Mouse (Mus musculus): ENCODE measurements around the gene Tshz3. TPM values are rescaled to one million over a fixed set of nuclear protein-coding genes. Genes with fewer than 3 reads are reported as not detected.

Tshz3 gene
- polyA plus RNA-seq, 1 experiment = 1.5 TPM

DNA sequence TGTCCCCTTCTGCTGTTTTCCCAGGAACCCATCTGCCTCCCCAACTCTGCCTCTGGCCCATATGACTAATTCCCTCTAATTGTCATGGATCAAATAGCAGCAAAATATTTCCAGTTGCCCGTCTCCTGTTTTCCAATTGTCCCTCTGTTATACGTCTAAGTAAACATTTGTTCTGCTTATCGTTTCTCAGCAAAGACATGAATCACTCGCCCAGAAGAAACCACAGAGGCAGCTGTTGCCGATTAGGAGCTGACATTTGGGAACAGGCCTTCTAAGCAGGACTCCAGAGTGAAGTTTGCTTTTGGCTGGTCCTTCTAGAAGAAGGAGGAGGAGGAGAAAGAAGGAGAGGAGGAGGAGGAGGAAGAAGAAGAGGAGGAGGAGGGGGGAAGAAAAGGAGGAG lies 30.2 kb upstream of the Tshz3 start:
- no peaks in the 10 kb centered on the region for H3K4me1 ChIP-seq (ENCODE audit: control insufficient read depth, insufficient read depth, low read length)
- no peak overlapping the region for H3K27ac ChIP-seq (ENCODE audit: insufficient read depth, low read depth, low read length)
- no peak overlapping the region for H3K4me3 ChIP-seq (ENCODE audit: insufficient read depth, low read depth, low read length)
- H3K36me3 ChIP-seq (ENCODE audit: control insufficient read depth, insufficient read depth, low read length) = no peaks in the 10 kb centered on the region
- DNase-seq = no peak
- 28% methylated on average over 5 of the region's 5 CpGs for WGBS
- no peak for TF ChIP-seq CTCF (conservative IDR thresholded peaks at IDR 0.05; ENCODE audit: insufficient read depth, insufficient read length, low read depth, low read length)
- no peak for TF ChIP-seq POLR2A (IDR thresholded peaks at IDR 0.05; ENCODE audit: low read depth, low read length)
- no peaks in the 10 kb centered on the region for H3K27me3 ChIP-seq (replicated peaks; ENCODE audit: control insufficient read depth, insufficient read depth, low read length)

DNA sequence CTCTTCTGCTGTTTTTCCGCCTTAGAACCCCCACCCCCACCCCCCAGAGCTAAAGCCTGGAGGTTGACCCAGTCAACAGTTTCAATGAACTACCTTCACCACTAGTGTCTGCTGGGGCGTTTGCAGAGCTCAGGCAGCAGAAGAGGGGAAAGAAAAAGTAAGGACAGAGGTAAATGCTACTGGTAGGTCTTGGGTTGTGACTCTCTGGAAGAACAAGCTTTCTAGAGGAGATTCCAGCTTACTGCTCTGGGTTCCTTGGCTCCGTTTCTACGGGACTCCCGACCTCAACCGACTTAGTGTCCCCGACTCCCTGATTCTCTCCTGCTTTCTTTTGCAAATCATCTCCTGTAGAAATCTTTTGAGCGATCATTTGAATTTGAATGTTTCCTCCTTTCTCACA lies 19.9 kb upstream of the Tshz3 start:
- DNase-seq = no peak
- TF ChIP-seq CTCF (conservative IDR thresholded peaks at IDR 0.05; ENCODE audit: insufficient read depth, insufficient read length, low read depth, low read length) (no peak), POLR2A (IDR thresholded peaks at IDR 0.05; ENCODE audit: low read depth, low read length) (no peak)
- H3K4me3 ChIP-seq (ENCODE audit: insufficient read depth, low read depth, low read length) = no peak overlapping the region
- H3K27me3 ChIP-seq (replicated peaks; ENCODE audit: control insufficient read depth, insufficient read depth, low read length) = no peaks in the 10 kb centered on the region; the same call in 1 of the 2 replicates
- H3K27ac ChIP-seq (ENCODE audit: insufficient read depth, low read depth, low read length) = no peak overlapping the region
- no peaks in the 10 kb centered on the region for H3K36me3 ChIP-seq (ENCODE audit: control insufficient read depth, insufficient read depth, low read length)
- H3K4me1 ChIP-seq (ENCODE audit: control insufficient read depth, insufficient read depth, low read length) = no peaks in the 10 kb centered on the region
- WGBS = 38% methylated on average over 8 of the region's 8 CpGs

DNA sequence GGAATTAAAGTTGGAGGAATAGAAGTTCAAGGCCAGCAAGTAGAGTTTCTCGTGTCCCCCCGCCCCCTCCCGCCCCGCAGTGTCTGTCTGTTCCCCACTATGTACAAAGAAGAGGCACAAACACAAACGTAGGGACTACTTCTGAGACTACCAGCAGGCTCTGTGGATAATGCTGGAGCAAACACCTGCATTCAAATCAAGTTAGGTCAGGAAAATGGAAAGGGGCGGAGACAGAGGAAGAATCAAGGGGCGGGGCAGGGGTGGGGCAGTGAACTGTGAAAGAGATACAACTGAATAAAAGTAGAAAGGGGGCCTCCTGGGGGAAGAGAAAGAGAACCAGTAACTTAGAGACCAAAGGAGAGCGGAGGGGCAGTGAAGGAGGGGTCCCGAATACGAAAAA lies 19.4 kb upstream of the Tshz3 start:
- Histone ChIP-seq H3K4me1 (ENCODE audit: control insufficient read depth, insufficient read depth, low read length) (no peaks in the 10 kb centered on the region), H3K27ac (ENCODE audit: insufficient read depth, low read depth, low read length) (no peak overlapping the region), H3K4me3 (ENCODE audit: insufficient read depth, low read depth, low read length) (no peak overlapping the region), H3K27me3 (replicated peaks; ENCODE audit: control insufficient read depth, insufficient read depth, low read length) (no peaks in the 10 kb centered on the region; the same call in 1 of the 2 replicates), H3K36me3 (ENCODE audit: control insufficient read depth, insufficient read depth, low read length) (no peaks in the 10 kb centered on the region)
- TF ChIP-seq CTCF (conservative IDR thresholded peaks at IDR 0.05; ENCODE audit: insufficient read depth, insufficient read length, low read depth, low read length) (no peak), POLR2A (IDR thresholded peaks at IDR 0.05; ENCODE audit: low read depth, low read length) (no peak)
- 14% methylated on average over 10 of the region's 10 CpGs for WGBS
- DNase-seq = no peak

DNA sequence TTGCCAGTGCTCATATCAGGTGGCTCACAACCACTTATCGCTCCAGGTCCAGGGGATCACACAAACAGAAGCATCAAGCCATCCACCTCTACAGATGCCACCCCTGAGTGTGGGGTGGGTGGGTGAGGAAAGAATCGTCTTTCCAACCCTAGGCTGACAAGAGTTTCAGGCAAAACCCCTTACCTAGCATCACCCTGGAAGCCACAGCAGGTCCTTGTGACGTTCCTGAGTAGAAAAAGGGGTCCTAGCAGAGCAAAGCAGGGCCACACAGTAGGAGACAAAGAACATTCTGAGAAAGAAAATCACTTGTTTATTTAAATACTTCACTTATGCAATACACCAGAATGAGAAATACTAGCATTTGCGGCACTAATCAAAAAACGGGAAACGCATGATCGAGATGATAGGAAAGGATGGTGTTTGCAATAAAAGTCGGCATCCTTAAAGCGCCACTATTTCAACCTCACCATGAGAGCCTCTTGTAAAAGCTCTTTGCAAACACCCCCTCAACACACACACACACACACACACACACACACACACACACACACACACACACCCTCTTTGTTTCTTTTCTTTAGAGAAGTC lies 18.8 kb upstream of the Tshz3 start:
- Histone ChIP-seq H3K4me3 (ENCODE audit: insufficient read depth, low read depth, low read length) (no peak overlapping the region), H3K27ac (ENCODE audit: insufficient read depth, low read depth, low read length) (no peak overlapping the region), H3K36me3 (ENCODE audit: control insufficient read depth, insufficient read depth, low read length) (no peaks in the 10 kb centered on the region), H3K4me1 (ENCODE audit: control insufficient read depth, insufficient read depth, low read length) (no peaks in the 10 kb centered on the region), H3K27me3 (replicated peaks; ENCODE audit: control insufficient read depth, insufficient read depth, low read length) (no peaks in the 10 kb centered on the region; the same call in 1 of the 2 replicates)
- WGBS = 8% methylated on average over 9 of the region's 9 CpGs
- DNase-seq = no peak
- no peak for TF ChIP-seq CTCF (conservative IDR thresholded peaks at IDR 0.05; ENCODE audit: insufficient read depth, insufficient read length, low read depth, low read length)
- no peak for TF ChIP-seq POLR2A (IDR thresholded peaks at IDR 0.05; ENCODE audit: low read depth, low read length)

DNA sequence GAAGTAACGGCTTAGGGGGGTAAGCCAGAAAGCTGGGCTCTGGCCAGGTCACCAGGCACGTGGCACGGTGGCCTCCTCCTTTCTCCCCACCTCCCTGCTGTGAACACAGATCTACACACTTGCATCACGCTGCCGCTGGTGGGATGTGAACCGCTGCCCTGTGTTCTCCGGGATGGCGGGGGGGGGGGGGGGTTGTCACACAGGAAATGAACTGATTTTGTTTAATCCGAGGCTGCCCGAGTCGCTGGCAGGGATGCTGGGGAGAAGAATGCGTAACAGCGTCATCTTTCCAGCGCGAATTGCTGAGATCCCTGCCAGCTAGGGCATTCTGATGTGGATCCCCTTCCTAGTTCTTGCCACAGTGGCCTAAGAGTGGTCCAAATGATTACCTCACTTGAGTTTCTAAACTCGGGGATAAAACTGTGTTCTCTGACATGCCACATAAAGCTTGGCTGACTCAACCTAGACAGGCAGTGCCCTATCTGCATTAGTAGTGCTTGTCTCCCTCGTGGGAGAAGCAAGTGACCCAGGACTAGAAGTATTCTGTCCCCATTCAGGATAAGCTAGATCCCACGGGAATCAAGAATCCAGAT lies 18.0 kb upstream of the Tshz3 start:
- TF ChIP-seq POLR2A (IDR thresholded peaks at IDR 0.05; ENCODE audit: low read depth, low read length) (no peak), CTCF (conservative IDR thresholded peaks at IDR 0.05; ENCODE audit: insufficient read depth, insufficient read length, low read depth, low read length) (no peak)
- no peaks in the 10 kb centered on the region for H3K36me3 ChIP-seq (ENCODE audit: control insufficient read depth, insufficient read depth, low read length)
- 3% methylated on average over 18 of the region's 18 CpGs for WGBS
- H3K27ac ChIP-seq (ENCODE audit: insufficient read depth, low read depth, low read length) = no peak overlapping the region
- no peaks in the 10 kb centered on the region for H3K27me3 ChIP-seq (replicated peaks; ENCODE audit: control insufficient read depth, insufficient read depth, low read length)
- no peaks in the 10 kb centered on the region for H3K4me1 ChIP-seq (ENCODE audit: control insufficient read depth, insufficient read depth, low read length)
- no peak overlapping the region for H3K4me3 ChIP-seq (ENCODE audit: insufficient read depth, low read depth, low read length)
- no peak for DNase-seq

DNA sequence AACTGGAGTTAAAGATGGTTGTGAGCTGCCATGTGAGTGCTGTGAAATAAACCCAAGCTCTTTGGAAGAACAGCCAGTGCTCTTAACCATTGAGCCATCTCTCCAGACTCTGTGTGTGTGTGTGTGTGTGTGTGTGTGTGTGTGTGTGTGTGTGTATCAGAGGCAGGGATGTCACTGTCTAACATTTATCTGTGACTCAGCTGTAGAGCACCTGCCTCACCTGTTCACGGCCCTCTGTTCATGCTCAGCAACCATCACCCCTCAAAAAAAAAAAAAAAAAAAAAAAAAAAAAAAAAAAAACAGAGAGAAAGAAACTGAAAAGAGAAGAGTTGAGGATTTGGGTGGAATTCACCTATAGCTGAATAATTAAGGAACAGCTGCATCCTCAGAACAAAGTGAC lies 10.4 kb upstream of the Tshz3 start:
- 0 out of 2 replicates have a peak, but pooled peaks cover 1% of the 10 kb centered on the region for H3K27me3 ChIP-seq (replicated peaks; ENCODE audit: control insufficient read depth, insufficient read depth, low read length)
- no peaks in the 10 kb centered on the region for H3K36me3 ChIP-seq (ENCODE audit: control insufficient read depth, insufficient read depth, low read length)
- H3K27ac ChIP-seq (ENCODE audit: insufficient read depth, low read depth, low read length) = no peak overlapping the region
- 89% methylated on average over 1 of the region's 1 CpGs for WGBS
- no peaks in the 10 kb centered on the region for H3K4me1 ChIP-seq (ENCODE audit: control insufficient read depth, insufficient read depth, low read length)
- no peak for TF ChIP-seq CTCF (conservative IDR thresholded peaks at IDR 0.05; ENCODE audit: insufficient read depth, insufficient read length, low read depth, low read length)
- no peak for TF ChIP-seq POLR2A (IDR thresholded peaks at IDR 0.05; ENCODE audit: low read depth, low read length)
- H3K4me3 ChIP-seq (ENCODE audit: insufficient read depth, low read depth, low read length) = no peak overlapping the region
- no peak for DNase-seq

DNA sequence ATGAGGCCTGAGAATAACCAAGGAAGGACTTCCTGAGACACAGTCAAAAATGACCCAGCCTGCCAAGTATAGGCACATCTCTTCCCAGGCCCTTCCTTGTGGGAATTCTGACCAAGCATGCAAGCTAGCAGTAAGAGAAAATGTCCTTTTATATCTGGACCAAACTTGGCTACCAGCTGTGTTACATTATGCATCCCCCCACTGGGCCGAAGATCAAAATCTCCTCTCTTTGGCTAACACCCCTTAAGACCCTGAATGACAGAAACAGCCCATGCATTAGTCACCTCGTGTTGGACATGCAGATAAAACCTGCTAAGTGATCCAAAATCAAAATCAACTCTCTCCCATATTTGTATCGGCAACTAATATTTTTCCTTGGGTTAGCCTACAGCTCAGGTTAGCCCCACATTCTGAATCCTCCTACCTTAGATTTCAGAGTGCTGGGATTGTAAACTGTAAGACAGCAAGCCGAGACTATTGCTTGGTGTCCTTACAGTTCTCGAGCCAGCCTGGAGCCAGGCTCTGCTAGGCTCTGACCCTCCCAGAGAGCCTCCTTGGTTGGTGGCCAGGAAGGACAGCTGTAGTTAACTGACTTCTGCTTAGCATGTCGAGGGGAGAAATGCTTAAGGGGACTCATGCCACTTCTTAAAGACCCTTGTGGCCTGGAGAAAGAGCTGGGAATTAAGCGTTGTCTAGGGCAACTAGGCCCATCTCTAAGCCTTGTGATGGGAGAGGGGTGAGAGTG lies 8.7 kb upstream of the Tshz3 start:
- Histone ChIP-seq H3K27me3 (replicated peaks; ENCODE audit: control insufficient read depth, insufficient read depth, low read length) (0 out of 2 replicates have a peak, but pooled peaks cover 1% of the 10 kb centered on the region), H3K4me3 (ENCODE audit: insufficient read depth, low read depth, low read length) (no peak overlapping the region), H3K4me1 (ENCODE audit: control insufficient read depth, insufficient read depth, low read length) (no peaks in the 10 kb centered on the region), H3K36me3 (ENCODE audit: control insufficient read depth, insufficient read depth, low read length) (no peaks in the 10 kb centered on the region), H3K27ac (ENCODE audit: insufficient read depth, low read depth, low read length) (no peak overlapping the region)
- WGBS = 67% methylated on average over 7 of the region's 7 CpGs
- no peak for DNase-seq
- TF ChIP-seq POLR2A (IDR thresholded peaks at IDR 0.05; ENCODE audit: low read depth, low read length) (no peak), CTCF (conservative IDR thresholded peaks at IDR 0.05; ENCODE audit: insufficient read depth, insufficient read length, low read depth, low read length) (no peak)
